Mouse (Mus musculus) forebrain, postnatal 0 days (tissue): ENCODE data around the gene Rbbp4. TPM values are rescaled to one million over a fixed set of nuclear protein-coding genes. Genes with fewer than 3 reads are reported as not detected.

Experiments used
- ATAC-seq: fragments of 200-750 bp; cut with Nextera tagmentation; 2 replicates; pipeline ENCODE4 v1.8.0; 2017; ENCODE audit warnings: mild to moderate bottlenecking, moderate library complexity
- DNase-seq: peaks from one replicate; pipeline ENCODE4 v3.0.0-alpha.2; 2015
- H3K27ac ChIP-seq: fragments of 300-500 bp; sonication (generic); 2 replicates; pipeline ENCODE4 v1.5.1; 2014; ENCODE audit warnings: low read depth, mild to moderate bottlenecking, antibody characterized with exemption, low read length, moderate library complexity, mixed read lengths
- H3K27me3 ChIP-seq: fragments of 300-500 bp; sonication (generic); 2 replicates; pipeline ENCODE4 v1.6.1; 2014; ENCODE audit warnings: mild to moderate bottlenecking, low read length, mixed read lengths; ENCODE audit not compliant: insufficient read depth
- H3K36me3 ChIP-seq: fragments of 300-500 bp; sonication (generic); 2 replicates; pipeline ENCODE4 v1.6.1; 2014; ENCODE audit warnings: mild to moderate bottlenecking, moderate library complexity; ENCODE audit not compliant: insufficient read depth
- H3K4me1 ChIP-seq: fragments of 300-500 bp; sonication (generic); 2 replicates; pipeline ENCODE4 v1.6.1; 2014; ENCODE audit warnings: antibody characterized with exemption; ENCODE audit not compliant: insufficient read depth
- H3K4me2 ChIP-seq: fragments of 300-500 bp; sonication (generic); 2 replicates; pipeline ENCODE4 v1.6.1; 2014; ENCODE audit warnings: low read depth, mild to moderate bottlenecking, moderate library complexity
- H3K4me3 ChIP-seq: fragments of 300-500 bp; sonication (generic); 2 replicates; pipeline ENCODE4 v1.5.1; 2014; ENCODE audit warnings: low read depth, low read length, mixed read lengths
- H3K9ac ChIP-seq: fragments of 300-500 bp; sonication (generic); 2 replicates; pipeline ENCODE4 v1.6.1; 2014; ENCODE audit warnings: mild to moderate bottlenecking
- H3K9me3 ChIP-seq: fragments of 300-500 bp; sonication (generic); 2 replicates; pipeline ENCODE4 v1.6.1; 2016; ENCODE audit warnings: low read length
- CTCF ChIP-seq: sonication (generic); IDR thresholded peaks from 2 replicates; pipeline ENCODE4 v1.5.1; 2016; ENCODE audit warnings: antibody characterized with exemption, control low read depth, low read depth
- WGBS: fragments of 180-500 bp; shearing (Covaris S2); extraction: QIAGEN DNeasy Blood & Tissue Kit; methylation state at CpG from one replicate; pipeline ENCODE4 v1.1.7; 2014; 5-methylcytosine and 5-hydroxymethylcytosine counted together
- polyA plus RNA-seq: library from polyadenylated mRNA; unstranded; fragments of >200 nt; fragmentation: Nextera tagmentation; extraction: Ambion mirVana; gene quantifications from 2 replicates; pipeline ENCODE4 v1.2.1, GENCODE M21; 2015
- total RNA-seq: library from RNA; depleted of rRNA; stranded (reverse); fragments of >200 nt; gene quantifications from 2 replicates; pipeline ENCODE4 v1.2.3, GENCODE M21; 2014

Rbbp4 gene
- total and polyA plus RNA-seq, 2 experiments from 2014 or later: 103 to 272 TPM

GRCm38 (mm10) chr4:129377601-129378390 lies 42.6 kb upstream of the Rbbp4 start, which contains the start of gene Zbtb8a:
Zbtb8a (minus strand) TSS chr4:129378116.
- WGBS: 2% methylated on average over 51 of the region's 65 CpGs
- Histone ChIP-seq H3K9ac (peak within 1 kb of the TSS; percentile 71), H3K36me3 (no peaks in the 10 kb centered on the region), H3K4me2 (peak within 1 kb of the TSS; percentile 66), H3K4me3 (peak within 1 kb of the TSS; percentile 57), H3K9me3 (no peaks in the 10 kb centered on the region), H3K4me1 (0 out of 2 replicates have a peak, but pooled peaks cover 6% of the 10 kb centered on the region), H3K27me3 (no peaks in the 10 kb centered on the region), H3K27ac (peak within 1 kb of the TSS; percentile 93)
- 0 out of 2 replicates have a peak, but pooled peaks have one; percentile 32 for TF ChIP-seq CTCF
- DNase-seq (peak; percentile 79), ATAC-seq (peak; percentile 90)

GRCm38 (mm10) chr4:129376961-129377545 lies 41.9 kb upstream of the Rbbp4 start:
- Histone ChIP-seq H3K36me3 (no peaks in the 10 kb centered on the region), H3K4me2 (peak overlapping the region; percentile 66), H3K4me3 (peak overlapping the region; percentile 57), H3K4me1 (0 out of 2 replicates have a peak, but pooled peaks cover 6% of the 10 kb centered on the region), H3K27ac (peak overlapping the region; percentile 93), H3K27me3 (no peaks in the 10 kb centered on the region), H3K9me3 (no peaks in the 10 kb centered on the region), H3K9ac (peak overlapping the region; percentile 71)
- WGBS: under 1% methylated on average over 44 of the region's 68 CpGs
- peak; percentile 82 for ATAC-seq
- peak; percentile 68 for DNase-seq
- TF ChIP-seq CTCF: no peak

GRCm38 (mm10) chr4:129375821-129376220 lies 40.7 kb upstream of the Rbbp4 start:
- no peak for DNase-seq
- Histone ChIP-seq H3K4me3 (no peak overlapping the region), H3K27ac (no peak overlapping the region), H3K36me3 (no peaks in the 10 kb centered on the region), H3K9me3 (no peaks in the 10 kb centered on the region), H3K27me3 (no peaks in the 10 kb centered on the region), H3K4me2 (no peak overlapping the region), H3K4me1 (0 out of 2 replicates have a peak, but pooled peaks cover 6% of the 10 kb centered on the region), H3K9ac (no peak overlapping the region)
- TF ChIP-seq CTCF: no peak
- ATAC-seq: no peak
- 82% methylated on average over 5 of the region's 5 CpGs for WGBS

- H3K4me2 ChIP-seq: no peak overlapping the region
- no peaks in the 10 kb centered on the region for H3K36me3 ChIP-seq
- H3K27me3 ChIP-seq: no peaks in the 10 kb centered on the region
- H3K9ac ChIP-seq: no peak overlapping the region
- DNase-seq (no peak), ATAC-seq (no peak)
- H3K4me3 ChIP-seq: no peak overlapping the region
- H3K9me3 ChIP-seq: no peaks in the 10 kb centered on the region
- no peak for TF ChIP-seq CTCF
- WGBS: 14% methylated on average over 6 of the region's 6 CpGs
- H3K27ac ChIP-seq: no peak overlapping the region
- H3K4me1 ChIP-seq: 0 out of 2 replicates have a peak, but pooled peaks cover 6% of the 10 kb centered on the region
Observed at GRCm38 (mm10) chr4:129375000-129375399, 39.8 kb upstream of the Rbbp4 start.

GRCm38 (mm10) chr4:129374219-129374755 lies 39.1 kb upstream of the Rbbp4 start:
- Histone ChIP-seq H3K4me3 (no peak overlapping the region), H3K36me3 (no peaks in the 10 kb centered on the region), H3K9ac (no peak overlapping the region), H3K4me2 (no peak overlapping the region), H3K4me1 (0 out of 2 replicates have a peak, but pooled peaks cover 6% of the 10 kb centered on the region), H3K27me3 (no peaks in the 10 kb centered on the region), H3K27ac (no peak overlapping the region), H3K9me3 (no peaks in the 10 kb centered on the region)
- DNase-seq (no peak), ATAC-seq (no peak)
- 46% methylated on average over 11 of the region's 11 CpGs for WGBS
- TF ChIP-seq CTCF: no peak

GRCm38 (mm10) chr4:129373202-129373976 lies 38.2 kb upstream of the Rbbp4 start:
- no peaks in the 10 kb centered on the region for H3K9me3 ChIP-seq
- no peak for TF ChIP-seq CTCF
- H3K36me3 ChIP-seq: 0 out of 2 replicates have a peak, but pooled peaks cover 5% of the 10 kb centered on the region
- H3K4me2 ChIP-seq: no peak overlapping the region
- no peak overlapping the region for H3K4me3 ChIP-seq
- H3K27me3 ChIP-seq: no peaks in the 10 kb centered on the region
- ATAC-seq (no peak), DNase-seq (no peak)
- 0 out of 2 replicates have a peak, but pooled peaks cover 6% of the 10 kb centered on the region for H3K4me1 ChIP-seq
- WGBS: 48% methylated on average over 8 of the region's 8 CpGs
- no peak overlapping the region for H3K9ac ChIP-seq
- H3K27ac ChIP-seq: no peak overlapping the region
